Mouse (Mus musculus) cerebellum, adult 11-12 months (tissue): ENCODE measurements around the gene Smco2.

Experiments
- DNase-seq: peaks from one replicate; pipeline ENCODE4 v3.0.0; 2022

The Smco2 gene

DNA sequence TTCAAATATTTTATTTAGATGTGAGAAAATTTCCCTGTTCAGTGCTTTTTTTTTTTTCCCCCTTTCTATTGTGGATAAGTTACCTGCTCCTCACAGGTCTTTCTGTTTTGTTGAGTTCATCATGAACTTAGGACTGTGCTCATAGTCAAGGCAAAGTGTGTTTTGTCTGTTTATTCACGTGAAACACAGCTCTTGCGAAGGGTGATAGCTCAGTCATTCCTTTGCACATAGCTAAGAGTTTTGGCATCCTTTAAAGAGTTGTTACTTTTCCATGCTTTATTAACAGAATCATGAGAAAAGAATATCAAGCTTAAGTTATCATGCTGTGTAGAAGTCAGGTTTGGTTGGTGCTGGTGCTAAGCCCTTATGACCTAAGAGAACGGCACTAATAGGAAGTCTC lies 54.8 kb downstream of the Smco2 start:
- DNase-seq = no peak

DNA sequence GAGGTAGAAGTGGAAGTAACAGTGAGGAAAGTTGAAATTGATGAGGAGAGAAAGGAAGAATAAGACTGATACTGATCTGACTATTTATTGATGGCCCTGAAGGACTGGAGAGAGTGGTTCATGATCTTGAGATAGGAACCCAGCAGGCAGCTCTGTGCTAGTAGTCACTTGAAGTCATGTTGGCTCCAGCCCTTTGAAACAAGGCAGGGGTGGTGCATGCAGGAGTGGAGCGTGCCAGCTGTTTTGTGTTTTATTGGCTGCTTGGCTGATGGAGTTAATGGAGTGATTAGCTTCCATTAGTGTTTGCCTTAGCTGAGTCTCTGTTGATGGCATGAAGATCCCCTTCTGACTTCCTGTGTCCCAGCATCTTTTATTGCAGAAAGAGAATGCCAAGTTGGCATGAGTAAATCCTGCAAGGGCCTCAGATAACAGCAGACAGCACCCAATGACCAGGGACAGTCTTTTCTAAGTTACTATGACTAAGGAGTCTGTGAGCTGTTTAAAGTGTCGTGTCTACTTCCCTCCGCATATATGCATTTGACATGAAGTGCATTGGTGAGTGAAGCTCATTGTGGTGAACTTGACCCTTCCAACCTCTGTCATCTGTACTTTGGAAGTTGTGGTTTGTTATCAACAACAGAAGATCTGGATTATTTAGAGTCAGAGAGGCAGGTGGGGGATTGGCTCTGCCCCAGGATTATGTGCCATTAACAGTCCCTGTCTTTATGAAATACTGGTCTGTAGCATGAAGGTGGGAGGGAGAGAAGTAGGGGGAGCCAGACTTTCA lies 56.3 kb downstream of the Smco2 start:
- no peak for DNase-seq

DNA sequence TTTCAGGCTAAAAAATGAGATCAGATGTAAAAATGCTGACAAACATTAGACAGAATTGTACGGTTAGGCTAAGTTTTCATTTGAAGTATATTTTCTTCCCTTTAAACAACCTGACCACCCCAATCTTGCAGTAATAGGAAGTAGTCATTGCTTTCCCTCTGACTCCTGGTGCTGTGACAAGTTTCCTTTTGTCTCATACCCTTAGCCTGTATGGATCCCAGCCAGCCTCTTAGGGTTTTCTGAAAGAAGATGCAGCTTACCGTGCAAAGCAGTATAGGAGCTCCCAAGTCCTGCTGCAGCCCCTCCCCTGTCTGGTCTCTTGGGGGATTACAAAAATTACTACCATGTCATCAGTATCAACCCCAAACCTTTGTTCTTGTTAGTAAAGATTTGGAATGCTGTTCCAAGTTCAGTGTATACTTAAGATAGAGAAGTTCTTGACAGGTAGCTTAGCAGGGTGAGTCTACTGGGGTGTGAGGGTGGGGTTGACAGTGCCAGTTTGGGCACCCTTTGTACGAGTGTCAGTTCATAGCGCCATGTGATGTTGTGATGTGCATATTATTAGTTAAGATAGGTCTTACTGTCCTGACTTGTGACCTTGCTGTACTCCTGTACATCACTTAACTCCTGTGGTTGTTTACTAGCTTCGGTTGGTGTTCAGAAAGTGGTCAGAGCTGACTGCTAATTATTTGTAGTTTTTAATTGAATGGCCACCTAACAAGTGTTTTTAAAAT lies 57.3 kb downstream of the Smco2 start:
- no peak for DNase-seq

- no peak for DNase-seq
Observed at GRCm38 (mm10) chr6:146907795-146908190, 57.9 kb downstream of the Smco2 start.

DNA sequence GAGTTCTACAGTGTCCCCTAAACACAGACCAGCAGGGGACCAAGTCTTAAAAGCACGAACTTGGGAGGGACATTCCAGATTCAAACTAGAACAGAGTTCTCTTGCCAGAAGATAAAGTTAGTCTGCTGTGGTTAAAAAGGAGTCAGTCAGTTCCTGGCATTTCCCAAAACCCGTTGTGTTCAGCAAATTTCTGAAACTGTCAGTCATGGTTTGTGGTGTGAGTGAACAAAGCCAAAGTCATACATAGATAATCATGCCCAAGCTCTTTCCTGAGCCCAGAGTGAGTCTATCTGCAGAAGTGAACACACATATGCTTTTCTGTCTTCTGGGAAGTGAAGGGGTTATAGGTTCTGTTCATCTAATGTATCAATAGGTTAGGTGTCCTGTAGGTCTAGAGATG lies 58.9 kb downstream of the Smco2 start:
- DNase-seq = no peak

DNA sequence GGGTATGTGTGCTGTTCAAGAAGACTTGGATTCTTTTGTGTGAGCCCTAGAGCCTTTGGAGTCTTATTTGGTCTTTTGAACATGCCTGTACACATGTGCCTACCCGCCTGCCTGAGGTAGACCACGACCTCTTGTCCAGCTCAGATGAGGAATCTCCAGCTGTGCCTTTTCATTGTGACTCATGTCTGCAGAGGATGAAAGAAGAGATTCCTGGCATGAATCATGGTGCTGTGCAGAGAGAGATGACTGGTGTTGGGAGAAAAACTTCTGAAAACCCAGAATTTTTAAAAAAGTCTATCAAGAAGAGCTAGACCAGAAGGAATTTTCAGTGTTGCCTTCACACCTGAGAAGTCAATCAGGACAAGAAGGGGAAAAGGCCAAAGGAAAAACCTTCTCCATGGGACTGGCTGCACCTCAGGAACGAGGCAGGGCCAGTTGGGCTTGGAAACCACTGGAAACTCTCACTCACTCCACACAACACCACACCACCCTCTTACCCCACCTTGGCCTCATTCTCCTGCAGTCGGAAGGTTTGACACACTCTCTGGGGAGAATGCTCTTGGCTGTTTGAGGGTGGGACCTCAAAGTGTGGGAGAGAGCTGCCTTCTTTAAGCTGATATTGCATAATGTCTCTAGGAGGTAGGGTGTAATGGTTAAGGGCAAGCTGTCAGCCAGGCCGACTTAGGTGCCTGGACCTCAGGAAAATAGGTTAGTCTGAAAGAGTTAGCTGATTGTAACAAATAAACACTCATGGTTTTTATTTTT lies 60.0 kb downstream of the Smco2 start:
- no peak for DNase-seq

- DNase-seq = no peak
Observed at GRCm38 (mm10) chr6:146910801-146911200, 60.9 kb downstream of the Smco2 start.

DNA sequence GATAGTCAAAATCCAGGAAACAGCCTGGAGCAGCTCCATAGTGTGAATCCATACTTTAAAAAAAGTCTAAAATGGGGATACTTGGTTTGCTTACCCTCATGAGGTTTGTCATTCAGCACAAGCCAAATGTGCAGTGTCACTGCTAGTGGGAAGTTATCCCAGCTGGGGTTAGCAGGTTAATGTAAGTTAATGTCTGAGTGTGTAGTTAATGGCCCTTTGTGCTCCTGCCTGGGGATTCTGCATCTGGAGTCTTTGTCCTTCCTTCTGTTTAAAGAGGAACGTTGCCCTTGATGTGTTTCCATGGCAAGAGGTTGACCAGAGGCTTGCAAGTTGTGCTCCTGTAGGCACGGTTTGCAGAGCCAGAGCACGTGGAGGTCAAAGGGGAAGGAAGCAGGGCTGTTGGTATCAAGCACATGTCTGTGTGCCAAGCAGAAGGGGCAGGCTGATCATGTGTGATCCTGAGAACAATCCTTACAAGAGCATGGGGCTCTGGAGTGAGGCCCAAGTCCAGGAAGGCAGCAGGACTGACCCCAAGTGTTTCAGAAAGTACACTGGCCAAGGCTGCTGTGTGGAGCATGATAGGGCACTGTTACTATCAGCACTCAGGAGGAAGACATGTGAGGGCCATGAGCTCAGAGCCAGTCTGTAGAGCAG lies 63.1 kb downstream of the Smco2 start:
- no peak for DNase-seq

GRCm38 (mm10) chr6:146913489-146914198 lies 63.7 kb downstream of the Smco2 start:
- no peak for DNase-seq

- no peak for DNase-seq
Observed at GRCm38 (mm10) chr6:146915808-146916207, 65.9 kb downstream of the Smco2 start.

DNA sequence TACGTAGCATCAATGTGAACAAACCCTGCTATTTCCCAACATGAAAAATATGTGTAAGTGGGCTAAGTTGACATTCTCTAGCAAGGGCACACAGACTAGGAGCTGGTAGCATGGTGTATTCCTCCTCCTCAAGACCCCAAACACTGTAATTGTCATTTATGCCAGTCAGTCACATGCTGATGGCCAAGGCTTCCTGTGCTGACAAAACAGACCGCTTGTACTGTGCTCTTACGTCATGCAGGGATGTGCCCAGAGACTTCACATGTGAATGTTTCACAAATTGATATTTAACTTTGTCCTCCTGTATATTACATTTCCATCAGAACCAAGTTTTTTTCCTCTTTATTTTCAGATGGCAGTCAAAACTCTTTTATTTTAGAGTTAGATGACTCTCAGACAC lies 67.5 kb downstream of the Smco2 start:
- no peak for DNase-seq

DNA sequence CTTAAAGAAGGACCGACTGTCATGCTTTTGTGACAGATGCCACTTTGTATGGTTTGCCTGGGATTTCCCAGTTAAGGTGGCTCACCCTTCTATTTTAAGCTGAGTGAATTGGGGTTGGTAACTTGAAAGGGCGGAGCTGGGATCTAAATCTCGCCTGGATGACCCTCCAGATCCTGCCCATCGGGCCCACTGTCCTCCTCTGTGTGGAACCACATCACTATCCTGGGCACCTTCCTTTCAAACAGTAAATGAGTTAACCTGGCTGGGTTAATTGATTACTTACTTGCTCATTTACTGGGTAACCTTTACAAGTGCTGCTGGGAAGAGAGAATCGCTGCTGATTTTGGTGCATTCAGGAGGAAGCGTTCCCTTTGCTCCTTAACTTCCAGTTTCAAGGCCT lies 68.4 kb downstream of the Smco2 start:
- DNase-seq = no peak
